Mouse (Mus musculus) olfactory bulb, adult 2 months (tissue): Measurements from ENCODE around the gene Fbxo27.

ENCODE experiments used
- CTCF ChIP-seq: fragments of 200-500 bp; IDR thresholded peaks from 2 replicates; pipeline ENCODE4 v1.5.1; 2012; ENCODE audit warnings: low read depth, mild to moderate bottlenecking, low read length, moderate library complexity; ENCODE audit not compliant: insufficient read depth
- POLR2A ChIP-seq: fragments of 200-500 bp; IDR thresholded peaks from 2 replicates; pipeline ENCODE4 v1.6.1; 2012; ENCODE audit warnings: mild to moderate bottlenecking, low read depth, low read length, moderate library complexity; ENCODE audit not compliant: insufficient read depth

GRCm38 (mm10) chr7:28651157-28651556 lies 41.5 kb upstream of the Fbxo27 start:
- TF ChIP-seq CTCF, result no peak
- no peak for TF ChIP-seq POLR2A
